Mouse (Mus musculus) yolk sac, embryonic 10.5 days (tissue): Measurements from ENCODE around the gene Olfr1022.

ENCODE experiments used
- DNase-seq: peaks from one replicate; pipeline ENCODE4 v3.0.0-alpha.2; 2017; ENCODE audit warnings: low spot score

Gene Olfr1022

GRCm38 (mm10) chr2:85868294-85868693 lies at the start of gene Olfr1022:
Olfr1022 (plus strand) TSS chr2:85868594.
- DNase-seq: no peak

- DNase-seq: no peak
These were observed 23.0 kb upstream of the Olfr1022 start, which contains the start of gene Olfr1019 for GRCm38 (mm10) chr2:85845383-85845782. Olfr1019 (minus strand) TSS chr2:85845483.

DNA sequence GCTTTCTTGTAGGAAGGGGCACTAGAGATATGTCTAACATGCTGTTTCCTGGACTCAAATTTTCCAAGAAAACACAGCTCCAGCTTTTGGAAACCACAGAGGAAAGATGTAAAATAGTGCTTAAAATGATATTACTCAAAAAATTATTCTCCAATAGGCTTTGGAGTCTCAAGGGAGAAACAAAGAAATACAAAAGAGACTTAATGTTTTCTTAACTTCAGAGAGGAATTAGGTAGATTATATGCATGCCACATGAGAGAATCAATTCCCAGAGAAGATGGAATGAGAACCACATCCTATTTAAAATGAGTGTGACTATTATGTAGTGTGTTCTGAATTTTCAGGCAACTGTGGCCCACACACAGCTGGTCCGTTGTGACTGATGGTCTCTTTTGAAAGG lies 21.7 kb upstream of the Olfr1022 start, which contains the start of gene Olfr1020:
Olfr1020 (plus strand) TSS at position 301 of the 400 bp plus-strand sequence.
- DNase-seq: no peak

DNA sequence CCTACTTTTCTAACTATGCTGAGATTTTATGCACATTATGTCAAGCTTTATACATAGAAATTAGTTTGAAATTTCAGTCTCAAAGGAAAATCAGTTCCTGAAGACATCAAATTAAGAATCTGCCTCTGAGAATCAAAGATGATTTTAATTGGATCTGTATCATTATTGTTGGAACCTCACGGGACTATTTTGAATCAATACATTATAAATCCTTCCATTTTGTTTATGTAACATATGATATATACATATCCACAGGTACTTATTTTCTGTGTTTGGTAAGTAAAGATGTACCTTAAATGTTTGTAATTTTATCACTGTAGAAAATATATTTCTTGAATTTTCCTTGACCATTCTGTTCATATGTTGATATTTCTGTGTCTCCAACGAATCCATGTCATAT lies 16.9 kb downstream of the Olfr1022 start, which contains the start of gene Olfr1023:
Olfr1023 (plus strand) TSS at position 301 of the 400 bp plus-strand sequence.
- DNase-seq: no peak

GRCm38 (mm10) chr2:85904952-85905351 lies 36.6 kb downstream of the Olfr1022 start, which contains the start of gene Olfr1024:
Olfr1024 (minus strand) TSS chr2:85905052.
- no peak for DNase-seq

GRCm38 (mm10) chr2:85913197-85913596 lies 44.8 kb downstream of the Olfr1022 start:
- no peak for DNase-seq

GRCm38 (mm10) chr2:85914893-85915292 lies 46.5 kb downstream of the Olfr1022 start, which contains the start of gene Olfr1025-ps1:
Olfr1025-ps1 (plus strand) TSS chr2:85915193.
- no peak for DNase-seq
